Mouse (Mus musculus): ENCODE measurements at regions not wholly inside any gene's neighbourhood (a gene's known extent, or its start where the extent isn't known, plus 50 kb on each side); places are given as distances from the start of the nearest gene placed in this dataset.

- no peak for TF ChIP-seq GATA1 (IDR thresholded peaks at IDR 0.05; ENCODE audit: borderline replicate concordance, low read length)
- TF ChIP-seq FLI1 (IDR thresholded peaks at IDR 0.05; ENCODE audit: low read length): no peak
These were observed 236.5 kb downstream of the Agtpbp1 start for GRCm38 (mm10) chr13:59348510-59348909.

Measured in megakaryocyte, embryonic 14.5 days (primary cell).